Mouse (Mus musculus) cortical plate, adult 2 months (tissue): Measurements from ENCODE around the gene Vmn1r87.

Experiments
- CTCF ChIP-seq: fragments of 200-500 bp; IDR thresholded peaks from 2 replicates; pipeline ENCODE4 v1.5.1; 2011; ENCODE audit warnings: mild to moderate bottlenecking, control low read depth, low read length; ENCODE audit not compliant: insufficient read depth; ENCODE audit errors: extremely low read depth
- POLR2A ChIP-seq: fragments of 200-500 bp; IDR thresholded peaks from 2 replicates; pipeline ENCODE4 v1.6.1; 2011; ENCODE audit warnings: mild to moderate bottlenecking, low read length, control low read depth; ENCODE audit not compliant: insufficient read depth; ENCODE audit errors: extremely low read depth

DNA sequence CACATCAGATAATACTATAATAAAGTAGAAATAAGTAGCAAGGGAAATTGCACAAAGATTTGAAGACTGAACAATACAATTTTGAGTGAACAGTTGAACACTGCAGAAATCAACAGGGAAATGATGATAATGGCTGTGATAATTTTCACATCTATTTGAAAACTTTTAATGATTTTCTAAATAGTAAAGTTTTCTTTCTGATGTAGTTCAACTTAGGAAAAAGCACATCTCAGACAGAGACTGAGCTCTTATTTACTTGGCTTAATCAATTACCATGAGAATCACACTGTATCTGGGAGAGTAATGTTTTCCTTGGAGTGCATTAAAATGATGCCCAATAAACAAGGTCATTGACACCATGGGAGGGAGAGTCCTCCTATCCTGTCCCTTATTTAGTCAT lies 19.3 kb upstream of the Vmn1r87 start, which contains the start of gene Vmn1r88:
- no peak for TF ChIP-seq CTCF
- TF ChIP-seq POLR2A, result no peak
